Mouse (Mus musculus): ENCODE results near the gene Cd44.

The Cd44 gene

DNA sequence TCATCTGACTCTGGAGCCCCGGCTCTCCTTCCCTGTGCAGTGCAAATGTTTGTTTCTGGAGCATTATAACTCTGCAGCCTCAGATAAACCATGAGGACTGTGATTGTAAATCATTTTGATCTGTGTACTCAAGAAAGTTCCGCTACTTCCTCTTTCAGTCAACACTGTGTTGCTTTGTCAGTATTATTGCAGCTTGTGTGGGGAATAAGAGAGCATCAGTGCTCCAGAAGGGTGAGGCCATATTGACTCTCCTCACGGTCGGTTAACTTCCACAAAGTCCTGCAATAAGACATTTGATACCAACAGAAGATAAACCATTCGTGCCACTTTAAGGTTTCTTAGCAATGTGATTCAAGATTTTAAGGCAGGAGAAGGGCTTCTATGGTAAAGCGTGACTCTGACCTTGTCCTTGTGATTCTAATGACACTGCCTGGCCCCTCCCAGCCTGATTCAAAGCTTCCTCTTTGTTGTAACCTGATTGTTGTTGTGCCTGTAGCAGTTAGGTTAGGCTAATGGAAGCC lies 86.1 kb downstream of the Cd44 start:
- peak; percentile 20 for DNase-seq (ENCODE audit: low read depth)

DNA sequence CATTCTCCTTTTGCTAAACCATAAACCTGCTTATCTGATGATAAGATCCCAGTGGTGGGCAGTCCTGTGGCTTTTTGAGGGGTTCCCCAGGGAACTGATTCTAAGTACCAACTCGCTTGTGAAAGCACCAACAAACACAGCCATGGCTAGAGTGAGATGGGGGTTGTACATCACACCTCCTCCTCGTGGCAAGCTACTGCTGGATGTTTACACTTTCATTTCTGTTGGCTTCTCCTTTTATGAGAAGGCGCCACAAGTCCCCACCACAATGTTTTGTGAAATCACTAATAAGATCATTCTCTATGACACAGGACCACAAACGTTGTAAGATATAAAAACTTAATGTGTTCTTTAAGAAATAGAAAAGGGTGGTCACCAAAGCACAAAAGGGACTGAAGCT lies 88.7 kb downstream of the Cd44 start:
- no peak for DNase-seq (ENCODE audit: low read depth)

DNA sequence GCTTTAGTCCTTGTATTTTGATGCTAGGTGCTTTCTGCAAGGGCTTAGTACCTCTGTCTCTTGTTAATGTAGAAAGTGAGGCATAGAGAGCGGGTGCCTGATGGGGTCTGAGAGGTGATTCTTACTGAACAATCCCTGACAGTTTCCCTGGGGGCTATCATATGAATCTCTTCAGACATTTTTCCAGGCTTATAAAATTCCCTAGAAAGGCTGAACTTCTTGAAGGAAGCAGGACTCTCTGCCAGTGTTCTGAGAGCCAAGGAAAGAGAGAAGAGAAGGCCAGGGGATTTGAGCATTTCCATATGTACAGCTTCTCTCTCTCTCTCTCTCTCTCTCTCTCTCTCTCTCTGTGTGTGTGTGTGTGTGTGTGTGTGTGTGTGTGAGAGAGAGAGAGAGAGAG lies 92.0 kb downstream of the Cd44 start:
- no peak for DNase-seq (ENCODE audit: low read depth)

- no peak for DNase-seq (ENCODE audit: low read depth)
These were observed 93.8 kb downstream of the Cd44 start for GRCm38 (mm10) chr2:102807633-102808032.

DNA sequence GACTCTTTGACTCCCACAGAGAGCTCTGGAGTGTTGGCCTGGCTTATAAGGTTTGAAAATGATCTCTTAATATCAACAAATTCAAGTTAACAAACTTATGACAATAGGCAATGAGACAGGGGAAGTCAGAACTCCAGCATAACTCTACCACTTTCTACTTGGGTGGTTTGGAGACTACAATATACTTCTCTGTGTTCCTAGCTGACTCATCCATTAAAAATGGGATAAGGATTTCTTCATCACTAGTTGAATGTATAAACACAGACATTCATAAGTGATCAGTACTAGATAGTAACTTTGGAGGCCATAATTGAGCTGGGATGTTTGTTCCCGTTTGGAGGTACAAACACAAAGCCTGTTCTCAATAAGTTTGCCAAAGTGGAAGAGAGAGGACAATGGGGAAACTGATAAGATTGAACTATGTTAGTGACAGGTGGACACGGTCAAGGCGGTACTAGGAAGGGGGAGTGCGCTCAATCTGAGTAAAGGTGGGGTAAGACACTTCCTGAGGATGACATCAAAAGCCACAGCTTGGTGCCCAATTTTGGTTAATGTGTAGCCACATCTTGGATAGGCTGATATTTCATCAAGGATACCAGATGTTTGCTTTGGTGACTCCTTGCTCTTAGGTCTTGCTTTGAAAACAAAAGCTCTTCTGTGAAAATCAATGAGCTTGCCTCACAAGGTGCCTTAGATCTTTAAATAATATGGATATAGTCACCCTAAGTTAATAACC lies 95.5 kb downstream of the Cd44 start:
- DNase-seq (ENCODE audit: low read depth): no peak

DNA sequence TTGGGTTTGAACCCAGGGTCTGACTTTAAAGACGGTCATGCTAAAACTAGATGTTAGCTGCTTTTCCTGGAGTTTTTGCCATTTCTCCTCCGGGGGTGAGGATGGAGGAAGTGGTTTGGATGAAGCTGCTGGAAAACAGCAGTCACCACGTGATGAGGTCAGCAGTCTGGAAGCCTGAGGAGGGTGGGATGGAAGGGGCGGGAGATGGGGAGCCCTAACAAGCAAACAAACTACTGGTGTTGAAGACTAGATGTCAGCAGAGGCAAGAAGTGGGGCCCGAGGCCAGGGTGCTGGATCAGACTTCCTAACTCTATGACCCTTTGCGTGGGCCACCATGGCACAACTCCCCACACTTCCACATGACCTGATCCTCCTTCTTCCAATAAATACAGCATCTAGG lies 96.2 kb downstream of the Cd44 start:
- no peak for DNase-seq (ENCODE audit: low read depth)

GRCm38 (mm10) chr2:102804109-102804508 lies 97.4 kb downstream of the Cd44 start:
- DNase-seq (ENCODE audit: low read depth): peak; percentile 16

GRCm38 (mm10) chr2:102801899-102802298 lies 99.6 kb downstream of the Cd44 start:
- DNase-seq (ENCODE audit: low read depth): no peak

DNA sequence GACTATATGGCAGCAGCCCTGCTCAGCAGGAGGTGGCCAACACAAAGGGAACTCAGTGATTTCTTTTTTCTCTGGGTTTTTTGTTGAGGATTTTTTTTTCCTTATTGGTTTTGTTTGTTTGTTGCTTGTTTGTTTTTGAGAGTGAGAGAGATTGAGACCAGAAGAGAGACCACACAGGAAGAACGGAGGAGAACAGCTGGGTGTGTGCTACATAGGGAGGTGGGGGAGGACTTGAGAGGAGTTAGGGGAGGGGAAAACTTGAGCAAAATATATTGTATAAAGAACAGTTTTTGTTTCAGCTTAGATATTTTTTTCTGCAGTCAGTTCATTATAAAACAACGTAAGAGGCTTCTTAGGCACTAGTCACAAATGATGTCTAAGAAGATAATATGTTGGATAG lies 103.3 kb downstream of the Cd44 start:
- DNase-seq (ENCODE audit: low read depth): no peak

DNA sequence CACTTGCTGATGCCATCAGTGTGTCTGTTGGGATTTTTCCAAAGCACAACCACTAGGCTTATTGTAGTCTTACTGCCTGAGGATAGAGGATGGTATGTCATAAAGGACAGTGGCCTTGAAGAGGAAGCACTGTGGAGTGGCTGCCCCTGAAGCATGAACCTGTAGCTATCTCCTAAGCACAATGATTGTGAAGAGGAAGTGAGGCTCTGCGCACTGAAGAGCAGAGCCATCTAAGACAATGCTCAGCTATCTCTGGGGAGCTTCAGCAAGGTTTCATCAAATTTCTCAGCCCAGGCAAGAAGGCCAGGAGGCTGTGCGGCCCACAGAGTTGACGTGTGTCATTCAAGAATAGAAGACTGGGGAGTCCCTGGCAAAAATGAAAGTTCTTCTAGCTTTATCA lies 106.4 kb downstream of the Cd44 start:
- DNase-seq (ENCODE audit: low read depth): no peak

- no peak for DNase-seq (ENCODE audit: low read depth)
These were observed 108.7 kb downstream of the Cd44 start for GRCm38 (mm10) chr2:102792804-102793203.

DNA sequence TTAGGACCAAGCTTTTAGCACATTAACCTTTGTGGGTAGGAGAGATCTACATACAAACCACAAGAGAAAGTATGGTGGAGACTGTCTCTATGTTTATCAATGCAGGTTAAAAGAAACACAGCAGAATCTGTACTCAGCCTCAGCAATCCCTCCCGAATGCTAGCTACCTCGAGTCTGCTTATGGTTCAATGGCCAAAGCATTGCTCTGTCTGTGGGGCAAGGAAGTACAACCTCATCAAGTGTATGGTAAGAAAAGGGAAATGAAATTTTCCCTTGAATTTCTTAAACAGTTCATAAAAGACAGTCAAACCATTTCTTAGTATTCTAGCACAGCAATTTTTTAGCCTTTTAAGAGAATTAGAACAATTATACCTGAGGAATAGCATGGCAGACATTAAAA lies 109.8 kb downstream of the Cd44 start:
- DNase-seq (ENCODE audit: low read depth): no peak

DNA sequence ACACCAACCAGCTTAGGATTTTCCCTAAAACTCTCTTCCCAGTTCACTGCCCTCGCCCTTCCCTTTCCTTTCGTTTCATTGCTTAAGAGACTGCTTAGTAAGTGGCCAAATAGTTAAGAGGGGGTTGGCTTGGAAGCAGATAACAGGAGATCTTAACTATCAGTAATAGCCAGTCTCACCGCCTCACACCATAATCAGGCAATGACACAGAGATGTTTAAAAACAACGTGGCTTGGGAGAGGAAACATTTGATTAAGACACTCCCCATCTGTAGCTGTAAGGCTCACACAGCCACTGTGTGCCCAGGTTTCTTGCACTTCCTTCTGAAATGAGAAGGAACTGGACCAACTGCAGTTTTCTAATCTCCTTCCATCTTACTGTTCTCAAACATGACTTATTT lies 115.8 kb downstream of the Cd44 start:
- no peak for DNase-seq (ENCODE audit: low read depth)

DNA sequence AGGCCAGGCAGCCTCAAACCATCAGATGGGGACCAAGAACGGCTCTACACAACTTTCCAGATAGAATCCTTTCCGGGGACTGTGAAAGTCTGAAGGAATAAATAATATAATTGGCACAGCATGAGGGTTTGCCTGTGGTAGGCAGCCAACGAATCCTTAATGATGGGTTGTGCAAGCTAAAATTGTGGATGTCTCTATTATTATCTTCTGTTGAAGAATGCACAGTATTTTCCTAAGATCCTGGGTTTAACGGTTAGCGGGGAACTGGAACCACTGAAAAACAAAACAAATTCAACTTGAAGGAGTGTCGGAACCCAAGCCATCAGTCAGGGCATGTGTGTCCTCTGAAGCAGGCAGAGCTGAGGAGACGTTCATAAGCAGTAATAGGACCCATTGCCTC lies 118.7 kb downstream of the Cd44 start:
- DNase-seq (ENCODE audit: low read depth): no peak

DNA sequence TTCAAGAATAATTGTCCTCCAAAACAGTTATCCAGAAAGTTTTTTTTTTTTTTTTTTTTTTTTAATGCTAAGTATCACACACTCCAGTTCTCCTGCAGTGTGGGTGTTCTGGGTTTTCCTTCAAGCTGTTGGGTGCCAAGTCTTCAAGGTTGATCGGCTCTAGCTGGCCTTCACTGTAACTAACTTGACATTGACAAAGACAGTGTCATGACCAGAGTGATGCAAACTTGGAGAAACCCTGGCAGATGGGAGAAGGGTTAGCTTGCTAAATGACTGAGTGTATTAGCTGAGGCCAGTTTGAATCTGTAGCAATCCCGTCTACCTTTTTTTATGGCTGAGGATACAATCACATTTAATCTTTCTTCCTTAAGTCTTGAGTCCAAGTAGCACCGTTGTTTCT lies 123.3 kb downstream of the Cd44 start:
- DNase-seq (ENCODE audit: low read depth): no peak

DNA sequence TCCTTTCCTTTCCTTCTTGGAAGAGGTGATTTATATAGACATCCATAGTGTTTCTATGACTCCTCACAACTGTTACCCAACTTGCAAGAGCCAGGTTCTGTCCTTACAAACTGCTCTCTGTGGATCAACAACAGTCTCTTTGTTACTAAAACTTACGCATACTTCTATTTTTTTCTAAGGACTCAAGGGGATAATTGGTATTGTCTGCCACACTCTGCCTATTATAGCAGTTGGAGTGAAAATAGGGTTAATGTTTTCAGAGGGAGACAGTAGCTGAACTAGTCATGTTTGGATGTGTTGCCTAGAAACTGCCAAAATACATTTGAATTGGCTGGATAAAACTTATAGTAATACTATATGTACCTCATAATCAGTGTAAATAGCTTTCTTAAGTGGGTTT lies 125.9 kb downstream of the Cd44 start:
- no peak for DNase-seq (ENCODE audit: low read depth)

DNA sequence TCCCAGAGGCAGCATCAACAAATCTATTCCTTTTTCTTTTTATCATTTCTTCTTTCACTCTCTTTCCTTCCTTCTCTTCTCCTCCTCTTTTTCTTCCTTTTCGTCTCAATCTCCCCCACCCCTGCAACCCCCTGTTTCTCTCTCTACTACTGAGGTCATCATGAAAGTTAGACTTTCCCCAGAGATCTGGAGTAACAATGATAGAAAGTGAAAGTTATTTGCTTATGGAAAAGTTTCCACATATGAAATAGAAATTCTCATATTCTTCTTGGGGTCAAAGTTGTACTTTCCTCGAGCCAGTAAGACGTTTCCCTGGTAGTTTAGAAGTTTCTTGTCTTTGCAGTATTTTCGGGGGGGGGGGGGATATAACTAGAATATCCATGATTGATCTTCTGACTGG lies 126.8 kb downstream of the Cd44 start:
- no peak for DNase-seq (ENCODE audit: low read depth)

GRCm38 (mm10) chr2:102772276-102772675 lies 129.2 kb downstream of the Cd44 start:
- no peak for DNase-seq (ENCODE audit: low read depth)

- DNase-seq (ENCODE audit: low read depth): no peak
These were observed 130.2 kb downstream of the Cd44 start for GRCm38 (mm10) chr2:102771304-102771703.

GRCm38 (mm10) chr2:102768267-102768666 lies 133.2 kb downstream of the Cd44 start:
- DNase-seq (ENCODE audit: low read depth): no peak

GRCm38 (mm10) chr2:102764602-102765374 lies 136.7 kb downstream of the Cd44 start:
- DNase-seq (ENCODE audit: low read depth): no peak

- DNase-seq (ENCODE audit: low read depth): no peak
These were observed 137.5 kb downstream of the Cd44 start for GRCm38 (mm10) chr2:102763991-102764390.

DNA sequence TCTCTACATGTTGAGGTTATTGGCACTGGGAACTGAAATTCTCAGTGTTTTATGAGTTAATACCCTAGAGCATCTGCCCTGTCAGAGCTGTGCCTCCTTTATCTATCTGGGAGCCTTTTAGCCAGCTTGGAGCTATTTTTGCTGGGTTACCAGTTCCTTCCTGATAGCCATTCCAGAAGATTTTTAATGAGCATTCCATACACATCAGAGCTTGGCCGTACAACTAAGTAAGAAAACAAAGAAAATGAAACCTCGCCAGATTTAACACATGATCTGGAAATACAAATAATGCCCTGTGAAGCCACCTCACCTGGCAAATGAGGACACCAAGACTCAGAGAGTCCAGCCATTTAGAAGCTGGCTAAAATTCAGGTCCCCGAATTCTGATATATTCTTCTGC lies 138.3 kb downstream of the Cd44 start:
- DNase-seq (ENCODE audit: low read depth): no peak
